Mouse (Mus musculus): ENCODE measurements at regions not wholly inside any gene's neighbourhood (a gene's known extent, or its start where the extent isn't known, plus 50 kb on each side); places are given as distances from the start of the nearest gene placed in this dataset.

DNA sequence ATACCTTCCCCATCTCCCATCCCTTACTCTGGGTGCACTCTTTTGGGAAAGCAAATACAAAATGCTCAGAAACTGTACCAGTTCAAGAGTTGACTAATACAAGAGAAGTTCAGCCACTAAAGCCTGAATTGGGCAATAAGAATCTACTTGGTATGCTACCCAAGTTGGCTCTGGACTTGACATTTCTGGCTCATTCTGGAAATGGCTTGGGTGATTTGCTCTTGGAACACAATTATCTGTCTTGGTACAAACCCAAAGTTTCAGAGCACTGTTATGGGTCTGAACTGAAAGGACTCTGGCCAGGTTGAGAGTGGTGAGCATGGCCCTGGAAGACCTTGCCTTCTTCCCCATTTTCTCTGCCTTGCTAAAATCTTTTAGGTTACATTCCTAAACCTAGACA is 136.6 kb downstream of the Fam84a start:
- no peak for TF ChIP-seq POLR2A (IDR thresholded peaks at IDR 0.05; ENCODE audit: insufficient read depth, low read depth, low read length)
- no peak for TF ChIP-seq CTCF (IDR thresholded peaks at IDR 0.05)
- TF ChIP-seq EP300 (IDR thresholded peaks at IDR 0.05; ENCODE audit: insufficient read depth, low read depth, low read length), result no peak

Data from heart, adult 2 months (tissue).